Mouse (Mus musculus): Measurements from ENCODE around the gene Dchs1.

Gene Dchs1

DNA sequence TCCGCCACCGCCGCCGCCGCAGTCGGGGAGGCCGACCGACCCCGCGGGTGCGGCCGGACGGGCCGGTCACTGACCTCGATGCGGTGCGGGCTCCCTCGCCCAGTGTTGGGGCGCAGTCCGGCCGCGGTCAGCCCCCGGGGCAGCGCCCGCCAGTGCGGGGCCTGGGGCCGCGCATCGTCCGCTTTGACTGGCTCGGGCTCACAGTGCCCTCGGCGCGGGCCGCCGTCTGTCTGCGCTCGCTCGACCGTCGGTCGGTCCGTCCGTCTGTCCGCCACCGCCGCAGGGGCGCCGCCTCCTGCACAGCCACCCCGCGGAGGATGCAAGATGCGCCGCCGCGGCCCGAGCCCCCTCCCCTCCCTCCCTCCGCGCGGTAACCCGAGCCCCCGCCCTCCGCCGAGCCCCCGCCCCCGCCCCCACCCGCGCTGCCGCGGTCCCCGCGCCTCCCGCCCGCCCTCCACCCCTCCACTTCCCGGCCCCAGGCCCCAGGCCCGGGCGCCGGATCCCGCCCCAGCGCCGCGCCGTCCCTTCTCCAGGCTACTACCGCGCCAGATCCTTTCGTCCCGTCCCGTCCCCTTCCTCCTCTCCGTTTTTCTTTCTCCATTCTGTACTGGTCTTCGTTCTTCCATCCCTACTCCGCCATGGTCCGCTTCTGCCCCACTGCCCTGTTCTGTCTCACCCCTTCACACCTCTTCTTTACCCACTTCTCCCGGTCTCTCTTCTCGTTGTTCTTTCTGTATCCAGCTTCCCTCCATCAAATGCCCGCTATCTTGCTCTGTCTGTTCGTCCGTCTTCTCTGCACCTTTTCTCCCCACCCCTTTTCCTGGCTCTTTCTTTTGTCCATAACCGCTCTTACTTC, at the start of gene Dchs1:
TSS of gene Dchs1 (minus strand) at position 370 of the 856 bp plus-strand sequence.
- DNase-seq (ENCODE audit: extremely low spot score, low spot score), result peak; percentile 64

- DNase-seq (ENCODE audit: extremely low spot score, low spot score), result no peak
Observed at GRCm38 (mm10) chr7:105824281-105824680, 36.8 kb upstream of the Dchs1 start.

DNA sequence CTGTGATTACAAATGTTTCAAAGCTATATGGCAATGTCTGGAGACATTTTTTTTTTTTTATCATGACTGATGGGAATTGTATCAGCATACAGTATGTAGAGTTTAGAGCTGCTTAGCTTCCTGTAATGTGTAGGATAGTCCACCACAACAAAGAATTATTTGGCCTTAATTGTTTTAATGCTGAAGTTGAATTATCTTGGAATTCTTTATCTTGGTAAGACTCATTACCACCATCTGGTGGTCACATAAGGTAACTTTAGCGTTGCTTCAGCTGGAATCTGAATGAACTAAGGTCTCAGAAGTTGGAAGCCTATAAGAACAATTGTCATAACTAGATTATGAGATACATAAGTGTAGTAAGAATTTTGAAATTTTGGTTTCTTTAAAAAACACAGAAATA, 31.0 kb upstream of the Dchs1 start:
- DNase-seq (ENCODE audit: extremely low spot score, low spot score), result no peak

DNA sequence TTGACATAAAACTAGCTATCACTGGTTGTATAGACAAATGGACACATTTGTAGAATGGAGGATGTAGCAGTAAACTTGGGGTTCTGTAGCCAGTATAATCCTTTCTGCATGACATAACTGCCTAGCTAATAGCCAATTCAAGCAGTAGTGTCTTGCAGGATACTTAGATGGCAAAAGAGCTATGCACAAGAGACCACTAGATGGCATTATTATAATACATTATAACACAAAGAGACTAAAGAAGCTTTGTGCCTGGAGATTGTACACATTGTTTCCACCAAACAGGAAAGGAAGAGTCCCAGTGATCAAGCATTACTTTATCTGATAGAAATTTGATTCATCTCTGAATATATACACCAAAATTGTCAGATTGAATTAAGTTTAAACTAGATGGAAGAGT, 29.3 kb upstream of the Dchs1 start:
- no peak for DNase-seq (ENCODE audit: extremely low spot score, low spot score)

DNA sequence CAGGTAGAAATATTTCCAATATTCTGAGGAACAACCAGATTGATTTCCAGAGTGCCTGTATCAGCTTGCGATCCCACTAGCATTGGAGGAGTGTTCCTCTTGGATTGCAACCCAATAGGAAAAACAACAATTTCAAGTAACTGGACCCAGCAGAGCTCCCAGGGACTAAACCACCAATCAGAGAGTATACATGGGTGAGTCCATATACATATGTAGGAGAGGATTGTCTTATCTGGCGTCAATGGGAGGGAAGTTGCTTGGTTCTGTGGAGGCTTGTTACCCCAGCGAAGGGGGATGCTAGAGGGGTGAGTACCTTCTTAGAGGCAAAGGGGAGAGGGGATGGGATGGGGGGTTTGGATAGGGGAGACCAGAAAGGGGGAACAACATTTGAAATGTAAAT, 25.9 kb upstream of the Dchs1 start:
- DNase-seq (ENCODE audit: extremely low spot score, low spot score), result no peak

- no peak for DNase-seq (ENCODE audit: extremely low spot score, low spot score)
Observed at GRCm38 (mm10) chr7:105812566-105812965, 25.1 kb upstream of the Dchs1 start.

- DNase-seq (ENCODE audit: extremely low spot score, low spot score), result no peak
Observed at GRCm38 (mm10) chr7:105811516-105811915, 24.1 kb upstream of the Dchs1 start.

DNA sequence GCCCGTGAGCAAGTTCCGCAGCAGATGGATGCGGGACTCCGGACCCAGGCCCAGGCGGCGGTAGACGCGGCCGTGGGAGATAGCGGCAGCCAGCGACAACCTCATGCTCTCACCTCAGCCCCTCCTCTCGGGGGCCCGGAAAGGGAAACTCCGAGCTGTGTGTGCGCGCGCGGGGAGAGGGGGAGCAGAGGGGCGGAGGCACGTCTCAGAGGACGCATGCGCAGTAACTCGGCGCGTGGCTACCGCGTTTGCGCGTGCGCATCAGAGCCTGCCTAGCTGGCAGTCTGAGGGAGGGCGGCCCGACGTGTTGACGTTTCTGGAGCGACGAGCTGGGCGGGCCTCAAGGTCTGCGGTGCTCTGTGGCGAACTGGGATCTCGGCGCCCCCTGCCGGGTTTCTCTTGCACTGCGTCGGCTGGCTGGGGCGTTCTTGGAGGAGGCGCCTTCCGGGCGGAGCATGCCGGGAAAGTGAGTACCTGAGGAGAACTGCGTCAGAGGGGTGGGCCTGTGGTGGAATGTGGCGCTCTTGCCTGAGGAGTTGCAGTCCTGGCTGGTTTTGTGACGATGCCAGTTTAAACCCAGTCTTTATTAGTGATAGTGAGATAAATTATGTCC, 23.5 kb upstream of the Dchs1 start, which contains the start of gene Mrpl17:
TSS of gene Mrpl17 (minus strand) at position 223 of the 613 bp plus-strand sequence.
- DNase-seq (ENCODE audit: extremely low spot score, low spot score), result peak; percentile 100

DNA sequence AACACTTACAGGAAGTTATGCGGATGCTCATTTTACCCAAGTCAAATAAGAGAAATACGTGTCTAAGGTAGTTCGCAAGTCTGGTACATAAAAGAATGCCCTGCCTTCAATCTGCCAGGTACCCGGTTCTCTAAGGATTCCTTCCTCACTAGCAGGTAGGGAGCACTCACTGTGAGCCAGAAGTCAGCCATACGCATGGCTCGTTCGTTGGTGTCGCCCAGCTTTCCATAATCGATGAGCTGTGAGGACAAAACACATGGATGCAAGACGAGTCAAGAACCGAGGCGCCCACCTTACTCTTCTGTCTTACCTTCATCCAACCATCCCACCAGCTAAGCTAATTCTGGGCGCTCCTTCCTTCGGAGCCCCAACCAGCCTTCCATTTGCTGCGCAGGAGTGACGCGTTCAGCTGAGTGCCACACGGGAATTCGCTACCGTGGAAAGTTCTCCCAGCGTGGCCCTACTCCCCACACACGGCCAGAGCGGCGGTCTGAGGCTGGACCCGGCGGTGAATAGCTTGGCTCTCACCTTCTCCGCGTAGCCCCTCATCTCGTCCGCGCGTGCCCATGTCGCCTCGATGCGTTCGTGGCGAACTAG, 22.9 kb upstream of the Dchs1 start:
- no peak for DNase-seq (ENCODE audit: extremely low spot score, low spot score)

GRCm38 (mm10) chr7:105809836-105810235, 22.4 kb upstream of the Dchs1 start:
- DNase-seq (ENCODE audit: extremely low spot score, low spot score), result no peak

- no peak for DNase-seq (ENCODE audit: extremely low spot score, low spot score)
Observed at GRCm38 (mm10) chr7:105808385-105808784, 20.9 kb upstream of the Dchs1 start.

- no peak for DNase-seq (ENCODE audit: extremely low spot score, low spot score)
Observed at GRCm38 (mm10) chr7:105806716-105807115, 19.3 kb upstream of the Dchs1 start.

DNA sequence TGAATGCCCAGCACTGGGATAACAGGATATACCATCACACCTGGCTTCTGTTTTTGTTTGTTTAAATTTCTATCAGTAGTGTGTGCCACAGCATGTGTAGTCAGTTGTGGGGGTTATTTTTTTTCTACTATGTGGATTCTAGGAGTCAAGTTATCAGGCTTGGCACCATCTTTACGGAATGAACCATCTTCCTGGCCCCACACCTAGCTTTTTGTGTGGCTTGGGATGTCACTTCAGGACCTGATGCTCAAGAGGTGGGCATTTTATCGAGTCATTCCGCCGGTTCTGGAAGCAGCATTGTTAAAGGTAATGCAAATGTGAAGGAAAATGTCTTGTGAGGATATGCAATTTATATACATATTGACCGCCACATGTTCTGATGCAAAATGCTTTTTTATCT, 18.7 kb upstream of the Dchs1 start:
- DNase-seq (ENCODE audit: extremely low spot score, low spot score), result no peak

DNA sequence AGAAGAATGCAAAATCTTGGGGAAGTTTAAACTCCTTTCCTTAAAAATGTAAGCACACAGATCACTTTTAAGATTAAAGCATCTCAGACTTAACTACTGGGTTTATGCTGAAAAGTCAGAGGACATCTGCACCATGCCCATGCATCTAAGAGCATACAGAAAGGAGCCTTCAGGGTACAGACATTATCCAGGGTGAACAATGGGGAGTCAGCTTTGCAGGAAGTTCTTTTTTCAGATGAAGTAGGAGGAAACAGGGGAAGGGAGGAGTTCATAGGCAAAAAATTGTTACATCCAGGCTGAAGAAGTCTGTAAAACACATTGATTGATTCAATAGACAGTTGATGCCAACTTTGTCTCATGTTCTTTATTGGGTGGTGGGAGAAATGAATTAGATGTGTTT, 16.0 kb upstream of the Dchs1 start:
- DNase-seq (ENCODE audit: extremely low spot score, low spot score), result no peak

- DNase-seq (ENCODE audit: extremely low spot score, low spot score), result no peak
Observed at GRCm38 (mm10) chr7:105802771-105803170, 15.3 kb upstream of the Dchs1 start.

DNA sequence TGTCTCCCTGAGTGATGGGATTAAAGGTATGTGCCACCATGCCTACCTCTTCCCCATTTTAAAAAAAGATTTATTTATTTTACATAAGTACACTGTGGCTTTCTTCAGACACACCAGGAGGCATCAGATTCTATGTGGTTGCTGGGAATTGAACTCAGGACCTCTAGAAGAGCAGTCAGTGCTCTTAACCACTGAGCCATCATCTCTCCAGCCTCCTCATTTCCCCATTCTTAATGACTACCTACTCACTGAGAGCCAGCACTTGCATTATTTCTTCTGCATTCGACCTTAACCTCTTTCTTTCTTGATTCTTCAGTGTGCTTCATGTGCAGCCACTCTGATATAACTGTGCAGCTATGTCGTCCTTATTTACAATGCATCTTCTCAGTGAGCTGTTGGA, 14.9 kb upstream of the Dchs1 start:
- no peak for DNase-seq (ENCODE audit: extremely low spot score, low spot score)

- DNase-seq (ENCODE audit: extremely low spot score, low spot score), result no peak
Observed at GRCm38 (mm10) chr7:105796972-105797371, 9.5 kb upstream of the Dchs1 start.

- no peak for DNase-seq (ENCODE audit: extremely low spot score, low spot score)
Observed at GRCm38 (mm10) chr7:105795759-105796366, 8.4 kb upstream of the Dchs1 start.

- DNase-seq (ENCODE audit: extremely low spot score, low spot score), result no peak
Observed at GRCm38 (mm10) chr7:105793701-105794100, 6.2 kb upstream of the Dchs1 start.

DNA sequence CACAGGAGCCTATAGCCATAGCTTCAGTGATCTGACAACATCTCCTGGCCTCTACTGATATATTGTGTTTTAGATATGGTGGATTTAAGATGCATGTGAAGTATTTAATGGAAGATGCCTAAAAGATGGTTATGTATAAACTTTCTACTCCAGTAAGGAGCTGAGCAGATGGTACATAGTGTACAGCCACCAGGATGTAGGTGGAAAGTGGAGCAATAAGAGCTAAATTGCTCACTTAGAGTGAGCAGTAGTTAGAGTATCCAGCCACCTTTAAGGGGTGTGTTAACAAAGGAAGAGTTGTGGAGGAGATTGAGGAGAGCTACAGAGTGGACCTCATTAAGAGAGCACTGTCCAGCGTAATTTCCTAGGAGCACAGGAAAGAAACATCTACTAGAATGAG, 3.7 kb upstream of the Dchs1 start:
- no peak for DNase-seq (ENCODE audit: extremely low spot score, low spot score)

DNA sequence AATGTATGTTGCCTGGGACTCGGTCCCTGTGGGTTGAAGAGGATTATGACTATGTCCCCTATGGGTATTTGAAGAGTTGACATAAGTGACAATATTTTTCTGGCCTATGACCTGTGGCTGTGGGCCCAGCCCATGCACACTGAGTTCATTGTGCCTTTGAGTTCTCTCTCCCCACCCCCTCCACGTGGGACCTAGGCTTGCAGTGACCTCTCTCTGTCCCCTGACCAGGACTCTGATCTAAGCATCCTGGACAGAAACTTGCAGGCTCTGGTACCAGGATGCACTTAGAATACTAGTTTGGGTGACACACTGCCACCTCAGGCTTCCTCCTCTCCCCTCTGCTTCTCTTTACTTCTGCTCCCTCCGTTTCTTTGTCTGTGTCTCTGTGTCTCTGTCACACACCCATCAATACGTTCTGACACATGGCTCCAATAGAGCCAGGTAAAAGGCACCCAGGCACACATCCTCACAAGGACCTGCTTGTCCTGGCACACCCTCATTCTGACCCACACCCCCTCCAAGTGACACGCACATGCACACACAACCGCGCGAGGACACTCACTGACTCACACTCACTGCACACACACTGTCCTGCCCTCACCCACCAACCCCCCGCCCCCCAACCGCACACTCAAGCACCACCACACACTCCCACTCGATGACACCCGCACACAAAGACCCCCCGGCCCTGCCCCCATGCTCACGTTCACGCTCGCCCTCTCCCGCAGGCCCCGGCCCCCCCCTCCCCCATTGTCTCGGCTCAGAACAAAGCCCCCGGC, 759 bp downstream of the Dchs1 start:
- peak; percentile 45 for DNase-seq (ENCODE audit: extremely low spot score, low spot score)
